Mouse (Mus musculus) hindbrain, embryonic 11.5 days (tissue): ENCODE measurements around the gene Gm20388. TPM values are rescaled to one million over a fixed set of nuclear protein-coding genes. Genes with fewer than 3 reads are reported as not detected.
"Not testable (repeated sequence)": the region's sequence is repeated elsewhere in the genome, so short reads cannot be mapped to it uniquely, and the experiment has no call there.

Experiments
- ATAC-seq: fragments of 200-750 bp; cut with Nextera tagmentation; 2 replicates; pipeline ENCODE4 v1.8.0; 2017; ENCODE audit warnings: mild to moderate bottlenecking, moderate TSS enrichment, moderate library complexity; ENCODE audit not compliant: low FRiP score
- DNase-seq: peaks from one replicate; pipeline ENCODE4 v3.0.0-alpha.2; 2015; ENCODE audit warnings: low spot score
- H3K27ac ChIP-seq: fragments of 300-500 bp; sonication (generic); 2 replicates; pipeline ENCODE4 v1.5.1; 2014; ENCODE audit warnings: mild to moderate bottlenecking, low read depth, low read length
- H3K27me3 ChIP-seq: fragments of 300-500 bp; sonication (generic); 2 replicates; pipeline ENCODE4 v1.6.1; 2014; ENCODE audit warnings: mild to moderate bottlenecking, low read length, moderate library complexity, mixed read lengths; ENCODE audit not compliant: control insufficient read depth, insufficient read depth
- H3K36me3 ChIP-seq: fragments of 300-500 bp; sonication (generic); 2 replicates; pipeline ENCODE4 v1.6.1; 2014; ENCODE audit warnings: mild to moderate bottlenecking, low read length, moderate library complexity, mixed read lengths; ENCODE audit not compliant: control insufficient read depth, insufficient read depth
- H3K4me1 ChIP-seq: fragments of 300-500 bp; sonication (generic); replicated peaks from 2 replicates; pipeline ENCODE4 v1.6.1; 2014; ENCODE audit warnings: low read length, mixed read lengths; ENCODE audit not compliant: control insufficient read depth, insufficient read depth
- H3K4me2 ChIP-seq: fragments of 300-500 bp; sonication (generic); replicated peaks from 2 replicates; pipeline ENCODE4 v1.6.1; 2014; ENCODE audit warnings: mild to moderate bottlenecking, low read depth, low read length
- H3K4me3 ChIP-seq: fragments of 300-500 bp; sonication (generic); 2 replicates; pipeline ENCODE4 v1.5.1; 2014; ENCODE audit warnings: low read depth, low read length
- H3K9ac ChIP-seq: fragments of 300-500 bp; sonication (generic); 2 replicates; pipeline ENCODE4 v1.6.1; 2014; ENCODE audit warnings: low read depth, low read length
- H3K9me3 ChIP-seq: fragments of 300-500 bp; sonication (generic); 2 replicates; pipeline ENCODE4 v1.6.1; 2016; ENCODE audit warnings: low read length; ENCODE audit not compliant: control insufficient read depth
- WGBS: fragments of 180-500 bp; shearing (Covaris S2); extraction: QIAGEN DNeasy Blood & Tissue Kit; methylation state at CpG from one replicate; pipeline ENCODE4 v1.1.7; 2014; 5-methylcytosine and 5-hydroxymethylcytosine counted together
- polyA plus RNA-seq: library from polyadenylated mRNA; unstranded; fragments of >200 nt; fragmentation: Nextera tagmentation; extraction: Ambion mirVana; gene quantifications from 2 replicates; pipeline ENCODE4 v1.2.1, GENCODE M21; 2014

The Gm20388 gene
- polyA plus RNA-seq, 1 experiment from 2014 or later, result 11.8 TPM

DNA sequence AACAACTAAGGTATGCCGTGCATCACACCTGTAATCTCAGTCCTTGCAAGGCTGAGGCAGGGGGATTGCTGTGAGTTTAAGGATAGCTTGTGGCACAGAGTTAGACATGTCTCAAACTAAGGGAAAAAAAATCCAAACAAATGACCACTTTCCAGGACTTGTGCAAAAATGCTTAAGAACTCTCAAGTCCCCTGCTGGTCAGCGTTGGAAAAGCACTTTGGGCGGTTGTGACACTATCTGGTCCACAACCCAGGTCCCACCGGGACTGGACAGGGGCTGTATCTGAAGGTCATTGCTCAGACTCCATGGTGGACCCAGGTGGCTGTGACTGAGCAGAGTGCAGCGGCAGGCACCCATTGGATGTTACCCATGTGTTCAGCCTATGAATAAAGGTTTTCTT is 1219.9 kb downstream of the Gm20388 start:
- ATAC-seq (no peak), DNase-seq (peak; percentile 70)
- H3K4me2 ChIP-seq, result no peak overlapping the region
- H3K4me1 ChIP-seq, result peaks cover 4% of the 10 kb centered on the region
- H3K36me3 ChIP-seq, result no peaks in the 10 kb centered on the region
- H3K9ac ChIP-seq, result no peak overlapping the region
- no peaks in the 10 kb centered on the region for H3K9me3 ChIP-seq
- H3K27me3 ChIP-seq, result peaks cover 63% of the 10 kb centered on the region
- H3K27ac ChIP-seq, result no peak overlapping the region
- 47% methylated on average over 5 of the region's 5 CpGs for WGBS
- H3K4me3 ChIP-seq, result no peak overlapping the region

DNA sequence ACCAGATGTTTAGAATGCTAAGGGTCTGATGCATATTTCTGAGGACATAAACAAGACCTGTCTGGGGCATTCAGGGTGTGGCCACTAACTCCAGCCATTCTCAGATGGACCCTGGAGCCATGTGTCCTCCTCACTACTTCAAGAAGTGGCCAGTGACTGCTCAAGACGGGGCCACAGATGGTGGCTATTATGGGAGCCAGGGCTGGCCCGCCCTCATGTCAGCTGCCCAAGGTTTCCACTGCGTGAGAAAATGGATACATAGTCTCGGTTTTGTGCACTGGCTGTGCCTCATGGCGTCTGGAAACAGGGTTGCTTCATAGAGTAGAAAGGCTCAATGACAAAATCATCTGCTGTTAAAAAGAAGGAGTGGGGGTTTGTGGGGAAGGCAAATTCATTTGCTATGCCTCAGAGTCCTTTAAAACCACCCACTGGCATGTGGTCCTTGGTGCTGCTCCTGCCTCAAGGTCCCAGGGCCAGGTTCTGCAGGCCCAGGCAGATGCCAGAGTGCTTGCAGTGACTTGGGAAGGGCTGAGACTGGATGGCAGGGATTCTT is 1222.4 kb downstream of the Gm20388 start:
- H3K27me3 ChIP-seq, result peaks cover 38% of the 10 kb centered on the region
- no peak for ATAC-seq
- H3K4me2 ChIP-seq, result no peak overlapping the region
- H3K27ac ChIP-seq, result no peak overlapping the region
- H3K9me3 ChIP-seq, result no peaks in the 10 kb centered on the region
- DNase-seq, result no peak
- H3K4me1 ChIP-seq, result no peaks in the 10 kb centered on the region; the same call in 1 of the 2 replicates
- no peaks in the 10 kb centered on the region for H3K36me3 ChIP-seq
- H3K4me3 ChIP-seq, result no peak overlapping the region
- 70% methylated on average over 5 of the region's 5 CpGs for WGBS
- H3K9ac ChIP-seq, result no peak overlapping the region

DNA sequence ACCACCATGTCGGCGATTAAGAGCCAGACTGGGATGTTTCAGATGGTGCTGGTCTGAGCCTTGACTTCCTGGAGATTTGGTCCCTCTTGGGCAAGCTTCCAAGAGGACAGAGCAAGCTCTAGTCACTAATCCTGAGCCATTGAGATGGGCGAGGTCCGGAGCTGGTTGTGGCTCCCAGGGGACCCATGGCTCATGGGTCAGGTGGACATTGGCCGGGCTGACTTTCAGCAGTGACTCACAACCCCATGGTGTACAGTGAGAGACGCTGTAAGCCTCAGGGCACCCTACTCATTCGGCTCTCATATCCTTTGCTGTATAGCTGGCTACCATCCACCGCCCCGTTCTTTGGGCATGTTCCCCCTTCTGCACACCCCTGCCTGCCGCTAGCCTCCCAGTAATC is 1223.5 kb downstream of the Gm20388 start:
- H3K4me1 ChIP-seq, result no peaks in the 10 kb centered on the region
- peaks cover 27% of the 10 kb centered on the region for H3K27me3 ChIP-seq
- H3K36me3 ChIP-seq, result no peaks in the 10 kb centered on the region
- no peak overlapping the region for H3K9ac ChIP-seq
- DNase-seq (no peak), ATAC-seq (no peak)
- no peak overlapping the region for H3K27ac ChIP-seq
- WGBS, result 92% methylated on average over 10 of the region's 10 CpGs
- no peaks in the 10 kb centered on the region for H3K9me3 ChIP-seq
- no peak overlapping the region for H3K4me2 ChIP-seq
- no peak overlapping the region for H3K4me3 ChIP-seq

DNA sequence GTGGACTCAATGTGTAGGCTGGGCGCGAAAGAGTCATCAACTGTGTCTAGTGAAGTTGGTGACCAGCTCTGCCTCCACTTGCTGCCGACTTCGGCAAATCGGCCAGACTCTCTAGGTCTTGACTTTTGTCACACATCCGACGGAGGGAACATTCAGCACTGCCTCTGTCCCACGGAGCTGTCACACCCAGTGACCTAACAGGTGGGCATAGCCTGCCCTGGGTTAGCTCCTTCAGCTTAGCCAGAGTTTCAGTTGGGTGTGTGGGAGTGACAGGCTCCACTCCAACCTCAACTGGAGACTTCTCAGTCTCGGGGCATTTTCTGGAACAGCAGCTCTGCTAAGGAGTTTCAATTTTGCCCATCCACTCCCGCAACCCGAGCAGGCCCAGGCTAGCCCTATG is 1223.9 kb downstream of the Gm20388 start:
- no peak overlapping the region for H3K27ac ChIP-seq
- no peak overlapping the region for H3K4me2 ChIP-seq
- H3K27me3 ChIP-seq, result peaks cover 23% of the 10 kb centered on the region
- no peak overlapping the region for H3K4me3 ChIP-seq
- no peak for DNase-seq
- 85% methylated on average over 11 of the region's 11 CpGs for WGBS
- H3K9ac ChIP-seq, result no peak overlapping the region
- no peaks in the 10 kb centered on the region for H3K36me3 ChIP-seq
- no peak for ATAC-seq
- no peaks in the 10 kb centered on the region for H3K9me3 ChIP-seq
- no peaks in the 10 kb centered on the region for H3K4me1 ChIP-seq

DNA sequence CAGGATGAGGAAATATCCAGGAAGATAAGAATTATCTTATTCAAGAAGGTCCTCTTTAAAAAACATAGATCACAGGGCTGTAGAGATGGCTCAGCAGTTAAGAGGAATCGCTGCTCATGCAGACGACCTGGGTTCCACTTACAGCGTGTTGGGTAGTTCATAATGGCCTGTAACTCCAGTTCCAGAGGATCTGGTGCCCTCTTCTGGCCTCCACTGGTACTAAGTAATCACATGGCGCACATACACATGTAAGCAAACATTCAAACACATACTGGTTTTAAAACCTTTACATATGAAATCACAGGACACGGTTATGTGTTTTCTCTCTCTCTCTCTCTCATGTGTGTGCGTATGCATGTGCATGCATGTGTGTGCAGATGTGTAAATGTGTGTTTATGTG is 1226.2 kb downstream of the Gm20388 start:
- no peaks in the 10 kb centered on the region for H3K36me3 ChIP-seq
- H3K27ac ChIP-seq, result no peak overlapping the region
- H3K9me3 ChIP-seq, result no peaks in the 10 kb centered on the region
- H3K4me3 ChIP-seq, result no peak overlapping the region
- H3K9ac ChIP-seq, result no peak overlapping the region
- no peak for ATAC-seq
- no peaks in the 10 kb centered on the region for H3K4me1 ChIP-seq
- DNase-seq, result no peak
- WGBS, result 93% methylated on average over 6 of the region's 6 CpGs
- H3K27me3 ChIP-seq, result peaks cover 3% of the 10 kb centered on the region; the same call in 1 of the 2 replicates
- no peak overlapping the region for H3K4me2 ChIP-seq

DNA sequence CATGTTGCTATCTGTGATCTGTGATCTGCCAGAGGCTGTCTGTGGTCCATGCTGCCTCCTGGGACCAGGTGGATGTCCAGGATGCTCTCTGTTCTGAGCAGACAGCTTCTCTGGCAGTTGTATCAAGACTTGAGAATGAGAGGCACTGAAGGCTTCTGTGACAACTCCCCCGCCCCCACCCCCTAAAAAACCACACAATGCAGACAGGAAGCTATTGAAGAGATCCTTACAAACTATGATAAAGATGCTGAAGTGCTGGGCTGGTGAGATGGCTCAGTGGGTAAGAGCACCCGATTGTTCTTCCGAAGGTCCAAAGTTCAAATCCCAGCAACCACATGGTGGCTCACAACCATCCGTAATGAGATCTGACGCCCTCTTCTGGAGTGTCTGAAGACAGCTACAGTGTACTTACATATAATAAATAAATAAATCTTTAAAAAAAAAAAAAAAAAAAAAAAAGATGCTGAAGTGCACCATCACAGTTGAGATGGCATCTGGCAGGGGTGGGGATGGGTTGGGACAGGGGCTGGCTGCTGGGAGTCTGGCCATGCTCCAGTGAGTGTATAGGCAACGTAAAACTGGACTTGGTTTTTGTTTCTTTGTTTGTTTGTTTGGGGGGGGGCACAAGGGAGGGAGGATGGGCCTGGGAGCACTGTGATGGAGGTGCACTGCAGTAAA is 1235.0 kb downstream of the Gm20388 start:
- not testable (repeated sequence) for H3K27ac ChIP-seq, H3K4me1 ChIP-seq, DNase-seq, H3K4me2 ChIP-seq, H3K9ac ChIP-seq, H3K27me3 ChIP-seq, H3K9me3 ChIP-seq, ATAC-seq, H3K36me3 ChIP-seq, H3K4me3 ChIP-seq
- 77% methylated on average over 4 of the region's 6 CpGs for WGBS

DNA sequence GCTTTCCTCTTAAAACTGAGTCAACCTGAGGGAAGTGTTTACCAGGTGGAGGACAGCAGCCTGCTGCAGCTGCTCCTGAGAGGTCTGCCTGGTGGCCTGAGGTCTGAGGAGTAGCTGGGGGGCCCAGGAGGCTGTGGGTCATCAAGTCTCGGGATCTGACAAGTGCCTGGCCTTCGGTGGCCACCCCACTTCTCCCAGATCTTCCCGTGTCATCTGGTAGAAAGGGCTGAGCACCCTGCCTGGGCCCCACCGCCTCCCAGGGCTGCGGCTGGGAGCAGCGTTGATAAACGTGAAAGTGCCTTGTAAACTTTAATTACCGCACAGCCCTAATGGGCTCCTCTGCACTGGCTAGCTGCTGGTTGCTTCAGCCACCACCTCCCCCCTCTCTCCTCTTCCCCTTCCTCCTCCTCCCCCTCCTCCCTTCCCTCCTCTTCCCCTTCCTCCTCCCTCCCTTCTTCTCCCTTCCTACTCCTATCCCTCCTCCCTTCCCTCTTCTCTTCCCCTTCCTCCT is 1238.0 kb downstream of the Gm20388 start:
- 70% methylated on average over 8 of the region's 8 CpGs for WGBS
- Histone ChIP-seq H3K9ac (no peak overlapping the region), H3K9me3 (no peaks in the 10 kb centered on the region), H3K27me3 (0 out of 2 replicates have a peak, but pooled peaks cover under 1% of the 10 kb centered on the region), H3K4me1 (no peaks in the 10 kb centered on the region), H3K27ac (no peak overlapping the region), H3K4me2 (no peak overlapping the region), H3K36me3 (no peaks in the 10 kb centered on the region), H3K4me3 (no peak overlapping the region)
- no peak for DNase-seq
- no peak for ATAC-seq

DNA sequence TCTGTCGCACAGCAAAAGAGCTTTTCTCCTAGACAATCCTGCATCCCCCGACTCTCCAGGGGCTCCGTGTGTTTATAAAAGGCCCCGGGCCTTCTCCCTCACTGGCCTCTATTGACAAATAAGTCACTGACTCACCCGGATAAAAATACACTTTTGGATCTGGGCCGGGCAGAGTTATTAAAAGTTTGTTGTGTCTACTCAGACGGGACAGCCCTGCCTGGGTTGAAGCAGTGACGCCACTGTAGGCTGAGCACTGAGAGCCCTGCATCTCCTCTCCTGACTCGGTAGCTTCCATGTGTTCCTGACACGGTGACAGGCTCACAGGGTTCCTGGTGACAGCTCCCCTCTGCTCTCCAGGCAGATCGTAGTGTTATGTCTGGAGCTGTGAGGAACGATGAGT is 1241.8 kb downstream of the Gm20388 start:
- Histone ChIP-seq H3K27me3 (no peaks in the 10 kb centered on the region), H3K4me3 (no peak overlapping the region), H3K27ac (no peak overlapping the region), H3K9me3 (no peaks in the 10 kb centered on the region), H3K36me3 (no peaks in the 10 kb centered on the region), H3K9ac (no peak overlapping the region), H3K4me1 (no peaks in the 10 kb centered on the region), H3K4me2 (no peak overlapping the region)
- DNase-seq (no peak), ATAC-seq (no peak)
- WGBS, result 63% methylated on average over 12 of the region's 12 CpGs

DNA sequence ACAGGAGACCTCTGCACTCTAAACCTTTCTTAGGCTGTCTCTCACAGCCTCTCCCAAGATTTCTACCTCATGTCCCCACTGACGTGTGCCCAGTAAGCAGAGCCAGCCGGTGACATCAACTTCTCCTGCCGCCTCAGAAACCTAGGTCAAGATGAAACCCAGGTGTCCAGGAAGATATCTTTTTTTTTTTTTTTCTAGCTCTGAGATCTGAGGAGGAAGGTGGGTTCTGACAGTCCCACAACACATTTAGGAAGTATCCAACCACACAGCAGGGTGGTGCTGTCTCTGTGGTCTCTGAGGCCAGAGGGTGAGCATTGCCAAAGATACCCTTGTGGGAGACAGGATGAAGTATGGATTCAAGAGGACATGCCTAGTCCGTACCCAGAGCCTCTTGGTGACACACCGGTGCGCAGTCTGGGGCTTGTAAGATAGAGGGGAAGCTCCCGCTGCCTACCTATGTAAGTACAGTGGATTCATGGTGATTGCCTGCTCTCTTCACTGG is 1246.4 kb downstream of the Gm20388 start:
- Histone ChIP-seq H3K9ac (no peak overlapping the region), H3K4me3 (no peak overlapping the region), H3K36me3 (no peaks in the 10 kb centered on the region), H3K27ac (no peak overlapping the region), H3K27me3 (no peaks in the 10 kb centered on the region), H3K4me1 (no peaks in the 10 kb centered on the region), H3K9me3 (no peaks in the 10 kb centered on the region), H3K4me2 (no peak overlapping the region)
- 90% methylated on average over 7 of the region's 7 CpGs for WGBS
- no peak for DNase-seq
- ATAC-seq, result no peak
